Mouse (Mus musculus) kidney, adult 2 months (tissue): ENCODE measurements at regions not wholly inside any gene's neighbourhood (a gene's known extent, or its start where the extent isn't known, plus 50 kb on each side); places are given as distances from the start of the nearest gene placed in this dataset.
"Not testable (repeated sequence)": the region's sequence is repeated elsewhere in the genome, so short reads cannot be mapped to it uniquely, and the experiment has no call there.

ENCODE experiments used
- DNase-seq: peaks from one replicate; pipeline ENCODE4 v3.0.0; 2021
- H3K27ac ChIP-seq: fragments of 200-500 bp; 2 replicates; pipeline ENCODE4 v1.5.1; 2012; ENCODE audit warnings: low read depth, low read length, control low read depth, inconsistent platforms; ENCODE audit not compliant: insufficient read depth
- H3K27me3 ChIP-seq: fragments of 200-500 bp; replicated peaks from 2 replicates; pipeline ENCODE4 v1.6.1; 2012; ENCODE audit warnings: mild to moderate bottlenecking, moderate library complexity, low read length, inconsistent platforms; ENCODE audit not compliant: control insufficient read depth, insufficient read depth
- H3K36me3 ChIP-seq: fragments of 200-500 bp; 2 replicates; pipeline ENCODE4 v1.6.1; 2012; ENCODE audit warnings: mild to moderate bottlenecking, moderate library complexity, low read length, inconsistent platforms; ENCODE audit not compliant: control insufficient read depth, insufficient read depth
- H3K4me1 ChIP-seq: fragments of 200-500 bp; 2 replicates; pipeline ENCODE4 v1.6.1; 2011; ENCODE audit warnings: low read length; ENCODE audit not compliant: control insufficient read depth, insufficient read depth
- H3K4me3 ChIP-seq: fragments of 200-500 bp; 2 replicates; pipeline ENCODE4 v1.5.1; 2011; ENCODE audit warnings: mild to moderate bottlenecking, low read depth, low read length, control low read depth; ENCODE audit not compliant: insufficient read depth
- CTCF ChIP-seq: fragments of 200-500 bp; conservative IDR thresholded peaks from 2 replicates; pipeline ENCODE4 v1.5.1; 2011; ENCODE audit warnings: low read depth, mild to moderate bottlenecking, control low read depth, low read length, moderate library complexity, mixed read lengths; ENCODE audit not compliant: insufficient read depth, insufficient read length
- POLR2A ChIP-seq: fragments of 200-500 bp; IDR thresholded peaks from one replicate; pipeline ENCODE4 v1.6.1; 2011; ENCODE audit warnings: low read depth, low read length, control low read depth
- WGBS: fragments of 180-500 bp; shearing (Covaris S2); methylation state at CpG from one replicate; pipeline ENCODE4 v1.1.7; 2018; 5-methylcytosine and 5-hydroxymethylcytosine counted together

DNA sequence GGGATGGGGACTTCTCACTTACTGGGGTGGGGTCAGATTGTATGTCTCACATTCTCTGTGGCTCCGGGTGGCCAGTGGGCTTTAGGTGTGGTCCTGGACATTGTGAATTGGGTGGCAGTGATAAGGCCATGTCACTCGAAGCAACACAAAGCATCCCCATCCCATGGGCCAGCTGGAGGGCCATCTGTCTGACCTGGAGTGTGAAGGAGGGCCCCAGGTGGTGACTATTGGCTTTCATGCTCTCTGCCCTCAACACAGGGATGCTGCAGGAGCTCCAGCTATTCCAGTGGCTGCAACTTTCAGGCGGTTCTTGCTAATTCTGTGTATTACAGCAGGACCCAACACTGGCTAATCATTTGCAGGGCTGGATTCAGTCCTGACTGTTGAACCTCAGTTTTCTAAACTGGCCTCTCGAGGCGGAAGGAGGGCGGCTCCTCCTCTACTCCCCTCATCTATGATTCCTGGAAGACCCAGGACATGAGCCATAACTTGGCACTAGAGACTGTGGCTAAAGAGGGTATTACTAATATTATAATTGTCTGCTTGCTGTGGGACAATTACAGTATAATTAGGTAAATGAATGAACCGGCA lies 64.1 kb downstream of the 9530068E07Rik start:
- DNase-seq = peak; percentile 67
- no peak for TF ChIP-seq POLR2A
- no peak for TF ChIP-seq CTCF
- Histone ChIP-seq H3K36me3 (no peaks in the 10 kb centered on the region), H3K27me3 (no peaks in the 10 kb centered on the region), H3K4me1 (no peaks in the 10 kb centered on the region), H3K27ac (no peak overlapping the region), H3K4me3 (no peak overlapping the region)
- WGBS = 39% methylated on average over 7 of the region's 7 CpGs

DNA sequence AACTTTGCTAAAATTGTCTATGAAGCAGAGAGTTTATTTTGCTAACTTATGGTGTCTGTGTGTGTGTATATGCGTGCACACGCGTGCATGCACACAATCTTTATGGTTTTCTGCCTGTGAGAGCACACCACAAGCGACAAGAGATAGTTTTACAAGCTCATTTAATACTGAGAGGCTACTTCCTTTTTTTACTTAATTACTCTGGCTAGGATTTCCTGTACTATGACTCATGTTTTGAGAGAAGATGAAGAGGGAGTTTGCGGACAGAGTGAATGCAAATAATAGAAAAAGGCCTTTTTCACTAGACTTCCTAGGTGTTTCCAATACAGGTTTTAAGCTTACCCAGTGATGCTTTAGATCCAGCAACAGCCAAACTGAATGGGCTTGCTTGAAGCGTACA lies 74.9 kb downstream of the 9530068E07Rik start:
- DNase-seq, H3K27ac ChIP-seq, H3K27me3 ChIP-seq, H3K36me3 ChIP-seq, H3K4me1 ChIP-seq, H3K4me3 ChIP-seq: not testable (repeated sequence)
- WGBS = 73% methylated on average over 6 of the region's 6 CpGs

DNA sequence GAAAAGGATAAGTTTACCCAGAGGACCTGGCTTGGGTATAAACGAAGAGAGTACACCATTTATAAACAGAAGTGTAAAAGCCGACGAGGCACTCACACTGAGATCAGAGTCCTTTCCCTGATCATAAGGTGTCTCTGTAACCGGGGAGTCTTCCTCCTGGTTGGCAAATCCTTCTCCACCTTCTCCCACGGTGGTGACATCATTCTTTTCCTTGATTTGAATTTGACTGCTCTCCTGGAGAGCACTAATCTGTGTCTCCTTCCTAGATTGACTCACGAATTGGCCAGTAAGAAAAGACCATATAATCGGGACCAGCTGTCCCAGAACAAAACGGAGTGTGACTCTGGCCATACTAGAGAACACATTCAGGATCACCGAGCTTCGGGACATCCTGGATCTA lies 83.9 kb downstream of the 9530068E07Rik start:
- 37% methylated on average over 10 of the region's 10 CpGs for WGBS
- H3K4me3 ChIP-seq, H3K27me3 ChIP-seq, H3K27ac ChIP-seq, DNase-seq, H3K4me1 ChIP-seq, H3K36me3 ChIP-seq: not testable (repeated sequence)

DNA sequence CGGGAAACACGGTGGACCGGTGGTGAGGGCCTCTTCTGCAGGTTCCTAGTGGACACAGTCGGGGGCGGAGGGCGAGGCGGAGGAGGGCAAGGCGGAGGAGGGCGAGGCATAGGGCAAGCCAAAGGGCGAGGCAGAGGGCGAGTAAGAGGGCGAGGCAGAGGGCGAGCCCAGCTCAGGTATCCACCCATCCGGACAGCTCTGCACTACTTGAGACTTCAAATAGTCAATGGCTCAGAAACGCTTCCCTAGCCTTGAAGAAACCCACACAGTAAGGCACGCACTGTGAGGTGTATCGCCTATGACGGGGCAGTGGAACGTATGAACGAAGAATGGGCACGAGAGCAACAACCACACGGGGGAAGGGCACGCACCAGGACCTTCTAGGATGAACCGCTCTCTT lies 84.5 kb downstream of the 9530068E07Rik start:
- not testable (repeated sequence) for H3K4me1 ChIP-seq, H3K4me3 ChIP-seq, H3K36me3 ChIP-seq, DNase-seq, H3K27me3 ChIP-seq, H3K27ac ChIP-seq
- 60% methylated on average over 24 of the region's 24 CpGs for WGBS

DNA sequence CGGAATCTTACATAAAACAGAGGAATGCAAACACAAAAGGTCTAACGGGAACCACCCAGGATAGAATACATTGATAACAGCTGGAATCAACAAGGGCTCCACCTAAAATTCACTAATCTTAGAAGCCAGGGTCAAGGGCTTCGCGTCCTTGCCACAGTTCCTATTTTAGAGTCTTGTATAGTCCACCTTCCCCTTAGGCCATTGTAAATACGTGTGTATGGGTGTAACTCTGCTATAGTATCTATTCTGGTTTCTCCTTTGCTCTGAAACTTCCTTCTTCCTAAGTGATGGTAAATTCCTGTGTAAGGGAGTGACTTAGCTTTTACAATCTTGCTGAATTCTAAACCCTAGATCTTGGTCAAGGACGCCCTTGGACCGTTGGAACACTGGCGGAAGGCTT lies 87.3 kb downstream of the 9530068E07Rik start:
- H3K36me3 ChIP-seq, DNase-seq, H3K4me3 ChIP-seq, H3K27ac ChIP-seq, H3K27me3 ChIP-seq, H3K4me1 ChIP-seq: not testable (repeated sequence)
- 84% methylated on average over 6 of the region's 8 CpGs for WGBS

DNA sequence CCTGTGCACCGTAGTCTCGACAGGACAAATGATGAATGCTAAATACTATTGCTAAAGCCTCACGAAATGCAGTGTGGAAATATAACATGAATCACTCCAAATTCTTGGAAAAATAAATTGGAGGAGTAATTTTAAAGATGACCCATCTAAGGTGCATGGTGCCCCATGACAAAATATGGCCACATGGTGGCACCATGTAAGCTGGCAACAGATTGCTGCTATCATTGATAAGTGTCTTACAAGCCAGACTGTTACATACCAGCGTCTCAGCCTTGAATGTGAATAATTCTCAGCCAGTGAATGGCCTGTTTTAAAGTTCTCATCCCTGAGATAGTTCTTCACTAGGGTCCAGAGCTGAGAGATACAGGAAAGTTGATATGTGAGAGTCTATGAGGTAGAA lies 92.3 kb downstream of the 9530068E07Rik start:
- not testable (repeated sequence) for DNase-seq, H3K4me1 ChIP-seq
- 76% methylated on average over 4 of the region's 4 CpGs for WGBS

DNA sequence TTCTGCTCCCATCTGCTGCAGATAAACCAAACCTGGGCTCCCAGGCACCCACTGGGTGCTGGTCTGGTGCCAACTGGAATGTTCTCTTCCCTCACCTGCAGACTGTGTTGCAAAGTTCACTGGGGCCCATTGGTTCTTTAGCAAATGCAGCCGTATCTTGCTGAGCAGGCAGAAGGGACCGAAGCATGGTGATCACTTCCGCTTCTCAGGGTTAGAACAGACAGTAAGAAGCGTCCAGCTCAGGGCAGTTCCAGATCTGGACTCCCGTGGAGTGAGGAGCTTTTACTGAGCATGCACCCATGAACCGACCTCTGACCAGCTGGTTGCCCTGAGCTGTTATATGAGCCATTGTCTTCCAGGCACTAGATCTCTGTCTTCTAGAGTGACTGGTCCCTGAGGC lies 97.1 kb downstream of the 9530068E07Rik start:
- Histone ChIP-seq H3K27ac (no peak overlapping the region), H3K4me1 (no peaks in the 10 kb centered on the region), H3K4me3 (no peak overlapping the region), H3K27me3 (no peaks in the 10 kb centered on the region), H3K36me3 (no peaks in the 10 kb centered on the region)
- peak; percentile 54 for DNase-seq
- TF ChIP-seq CTCF = no peak
- no peak for TF ChIP-seq POLR2A
- WGBS = 51% methylated on average over 6 of the region's 6 CpGs

More for the DNA sequence above, 92.3 kb downstream of the 9530068E07Rik start:
- H3K36me3 ChIP-seq, H3K27me3 ChIP-seq, H3K27ac ChIP-seq, H3K4me3 ChIP-seq: not testable (repeated sequence)

DNA sequence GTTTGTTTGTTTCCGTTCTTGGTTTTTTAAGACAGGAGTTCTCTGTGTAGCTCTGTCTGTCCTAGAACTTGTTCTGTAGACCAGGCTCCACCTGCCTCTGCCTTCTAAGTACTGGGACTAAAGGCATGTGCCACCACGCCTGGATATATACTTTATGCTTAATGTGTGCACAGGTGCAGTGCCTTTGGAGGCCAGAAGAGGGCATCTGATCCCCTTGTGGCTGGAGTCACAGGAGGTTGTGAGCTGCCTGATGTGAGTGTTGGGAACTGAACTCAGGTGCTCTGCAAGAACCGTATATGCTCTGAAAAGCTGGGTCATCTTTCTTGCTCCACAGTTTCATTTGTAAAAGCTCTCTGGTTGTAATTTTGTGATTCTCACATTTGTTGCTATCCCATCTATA lies 100.7 kb downstream of the 9530068E07Rik start:
- H3K36me3 ChIP-seq = no peaks in the 10 kb centered on the region
- no peaks in the 10 kb centered on the region for H3K4me1 ChIP-seq
- TF ChIP-seq CTCF = no peak
- 92% methylated on average over 3 of the region's 3 CpGs for WGBS
- no peak for DNase-seq
- H3K27ac ChIP-seq = no peak overlapping the region
- no peak overlapping the region for H3K4me3 ChIP-seq
- no peaks in the 10 kb centered on the region for H3K27me3 ChIP-seq
